Mouse (Mus musculus) hindbrain, embryonic 14.5 days (tissue): Measurements from ENCODE around the gene Nenf. TPM values are rescaled to one million over a fixed set of nuclear protein-coding genes. Genes with fewer than 3 reads are reported as not detected.

ENCODE experiments used
- ATAC-seq: fragments of 200-750 bp; cut with Nextera tagmentation; 2 replicates; pipeline ENCODE4 v1.8.0; 2017; ENCODE audit warnings: moderate number of reproducible peaks, mild to moderate bottlenecking, moderate TSS enrichment, moderate library complexity; ENCODE audit not compliant: low FRiP score
- DNase-seq: peaks from one replicate; pipeline ENCODE4 v3.0.0-alpha.2; 2015; ENCODE audit warnings: low spot score
- H3K27ac ChIP-seq: fragments of 300-500 bp; sonication (generic); 2 replicates; pipeline ENCODE4 v1.5.1; 2014; ENCODE audit warnings: mild to moderate bottlenecking, moderate library complexity
- H3K27me3 ChIP-seq: fragments of 300-500 bp; sonication (generic); 2 replicates; pipeline ENCODE4 v1.6.1; 2014; ENCODE audit warnings: mild to moderate bottlenecking, low read length, mixed read lengths; ENCODE audit not compliant: control insufficient read depth, insufficient read depth
- H3K36me3 ChIP-seq: fragments of 300-500 bp; sonication (generic); replicated peaks from 2 replicates; pipeline ENCODE4 v1.6.1; 2014; ENCODE audit not compliant: control insufficient read depth, insufficient read depth
- H3K4me1 ChIP-seq: fragments of 300-500 bp; sonication (generic); replicated peaks from 2 replicates; pipeline ENCODE4 v1.6.1; 2014; ENCODE audit warnings: antibody characterized with exemption, low read length, mixed read lengths; ENCODE audit not compliant: control insufficient read depth, insufficient read depth
- H3K4me2 ChIP-seq: fragments of 300-500 bp; sonication (generic); replicated peaks from 2 replicates; pipeline ENCODE4 v1.6.1; 2014; ENCODE audit warnings: mild to moderate bottlenecking, moderate library complexity
- H3K4me3 ChIP-seq: fragments of 300-500 bp; sonication (generic); replicated peaks from 2 replicates; pipeline ENCODE4 v1.5.1; 2014; ENCODE audit warnings: mild to moderate bottlenecking, low read length
- H3K9ac ChIP-seq: fragments of 300-500 bp; sonication (generic); 2 replicates; pipeline ENCODE4 v1.6.1; 2014
- H3K9me3 ChIP-seq: fragments of 300-500 bp; sonication (generic); 2 replicates; pipeline ENCODE4 v1.6.1; 2016; ENCODE audit warnings: low read length; ENCODE audit not compliant: control insufficient read depth
- WGBS: fragments of 180-500 bp; shearing (Covaris S2); extraction: QIAGEN DNeasy Blood & Tissue Kit; methylation state at CpG from one replicate; pipeline ENCODE4 v1.1.7; 2014; 5-methylcytosine and 5-hydroxymethylcytosine counted together
- polyA plus RNA-seq: library from polyadenylated mRNA; unstranded; fragments of >200 nt; fragmentation: Nextera tagmentation; extraction: Ambion mirVana; gene quantifications from 2 replicates; pipeline ENCODE4 v1.2.1, GENCODE M21; 2014

Gene Nenf
- polyA plus RNA-seq, 1 experiment from 2014 or later = 166 TPM

DNA sequence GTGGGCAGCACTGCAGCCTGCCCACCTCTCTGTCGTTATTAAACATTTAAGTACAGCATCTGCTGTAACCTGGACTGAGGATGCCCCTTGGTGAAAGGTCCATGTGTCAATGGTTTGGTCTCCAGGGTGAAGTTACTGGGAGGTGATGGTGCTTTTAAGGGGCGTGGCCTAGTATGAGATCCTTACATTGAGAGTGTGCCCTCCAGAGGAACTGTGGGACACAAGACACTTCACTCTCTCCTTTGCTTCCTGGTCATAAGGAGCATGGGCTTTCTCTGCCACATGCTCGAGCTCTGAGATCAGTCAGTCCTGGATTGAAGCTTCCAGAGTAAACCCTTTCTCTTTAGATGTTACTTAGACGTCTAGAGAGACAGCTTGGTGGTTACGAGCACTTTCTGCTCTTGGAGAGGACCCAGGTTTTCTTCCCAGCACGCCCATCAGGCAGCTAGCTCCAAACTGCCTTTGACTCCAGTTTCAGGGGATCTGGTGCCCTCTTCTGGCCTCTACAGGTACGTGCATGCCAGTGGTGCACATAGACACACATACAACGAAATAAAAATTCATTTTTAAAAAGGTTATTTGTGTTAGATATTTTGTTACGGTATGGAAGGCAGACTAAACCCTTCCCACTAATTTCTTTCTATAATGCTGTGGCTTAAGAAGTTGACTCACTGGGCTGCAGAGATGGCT, 10.1 kb downstream of the Nenf start:
- no peaks in the 10 kb centered on the region for H3K4me1 ChIP-seq

GRCm38 (mm10) chr1:191306316-191306715, 11.7 kb downstream of the Nenf start:
- 92% methylated on average over 9 of the region's 9 CpGs for WGBS
- DNase-seq = no peak

More for the DNA sequence above, 10.1 kb downstream of the Nenf start:
- H3K9me3 ChIP-seq = no peaks in the 10 kb centered on the region
- no peak overlapping the region for H3K9ac ChIP-seq
- ATAC-seq (no peak), DNase-seq (no peak)
- 82% methylated on average over 9 of the region's 9 CpGs for WGBS
- H3K27me3 ChIP-seq = no peaks in the 10 kb centered on the region
- no peak overlapping the region for H3K27ac ChIP-seq
- peaks cover 17% of the 10 kb centered on the region for H3K36me3 ChIP-seq
- H3K4me2 ChIP-seq = no peak overlapping the region
- no peak overlapping the region for H3K4me3 ChIP-seq

GRCm38 (mm10) chr1:191305610-191306009, 12.4 kb downstream of the Nenf start:
- DNase-seq = no peak
- Histone ChIP-seq H3K36me3 (peaks cover 17% of the 10 kb centered on the region), H3K4me3 (no peak overlapping the region), H3K27ac (no peak overlapping the region), H3K9me3 (no peaks in the 10 kb centered on the region), H3K27me3 (no peaks in the 10 kb centered on the region), H3K4me1 (no peaks in the 10 kb centered on the region), H3K4me2 (no peak overlapping the region), H3K9ac (no peak overlapping the region)
- ATAC-seq = no peak
- 66% methylated on average over 7 of the region's 7 CpGs for WGBS

More at GRCm38 (mm10) chr1:191306316-191306715, 11.7 kb downstream of the Nenf start:
- Histone ChIP-seq H3K4me3 (no peak overlapping the region), H3K36me3 (peaks cover 17% of the 10 kb centered on the region), H3K27ac (no peak overlapping the region), H3K9ac (no peak overlapping the region), H3K27me3 (no peaks in the 10 kb centered on the region), H3K9me3 (no peaks in the 10 kb centered on the region), H3K4me1 (no peaks in the 10 kb centered on the region), H3K4me2 (no peak overlapping the region)
- no peak for ATAC-seq

DNA sequence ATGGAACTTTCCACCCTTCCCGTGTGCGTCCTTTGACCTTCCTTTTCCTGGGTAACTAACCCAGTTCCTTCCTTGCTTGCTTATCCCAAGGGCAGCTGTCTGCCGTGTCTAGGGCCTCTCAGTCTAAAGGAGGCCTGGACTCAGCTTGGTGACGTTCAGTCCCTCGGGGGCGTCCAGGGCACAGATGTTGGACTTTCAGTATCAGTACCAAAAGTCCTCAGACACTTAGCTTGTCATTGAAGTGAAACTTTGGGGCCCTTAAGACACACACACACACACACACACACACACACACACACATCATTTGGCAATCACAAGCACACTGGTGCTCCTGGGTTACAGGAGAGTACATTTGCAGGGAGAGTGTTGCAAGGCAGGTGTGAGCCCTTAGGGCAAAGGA, 13.8 kb downstream of the Nenf start:
- Histone ChIP-seq H3K9me3 (no peaks in the 10 kb centered on the region), H3K4me3 (no peak overlapping the region), H3K36me3 (peaks cover 17% of the 10 kb centered on the region), H3K4me2 (no peak overlapping the region), H3K4me1 (no peaks in the 10 kb centered on the region), H3K27ac (no peak overlapping the region), H3K9ac (no peak overlapping the region), H3K27me3 (no peaks in the 10 kb centered on the region)
- no peak for DNase-seq
- 57% methylated on average over 6 of the region's 6 CpGs for WGBS
- ATAC-seq = no peak

- Histone ChIP-seq H3K4me2 (no peak overlapping the region), H3K27ac (no peak overlapping the region), H3K27me3 (no peaks in the 10 kb centered on the region), H3K4me1 (no peaks in the 10 kb centered on the region), H3K36me3 (peaks cover 17% of the 10 kb centered on the region), H3K9ac (no peak overlapping the region), H3K9me3 (no peaks in the 10 kb centered on the region), H3K4me3 (no peak overlapping the region)
- 79% methylated on average over 3 of the region's 3 CpGs for WGBS
- ATAC-seq (no peak), DNase-seq (no peak)
Measured at GRCm38 (mm10) chr1:191303736-191304135, 14.3 kb downstream of the Nenf start.

DNA sequence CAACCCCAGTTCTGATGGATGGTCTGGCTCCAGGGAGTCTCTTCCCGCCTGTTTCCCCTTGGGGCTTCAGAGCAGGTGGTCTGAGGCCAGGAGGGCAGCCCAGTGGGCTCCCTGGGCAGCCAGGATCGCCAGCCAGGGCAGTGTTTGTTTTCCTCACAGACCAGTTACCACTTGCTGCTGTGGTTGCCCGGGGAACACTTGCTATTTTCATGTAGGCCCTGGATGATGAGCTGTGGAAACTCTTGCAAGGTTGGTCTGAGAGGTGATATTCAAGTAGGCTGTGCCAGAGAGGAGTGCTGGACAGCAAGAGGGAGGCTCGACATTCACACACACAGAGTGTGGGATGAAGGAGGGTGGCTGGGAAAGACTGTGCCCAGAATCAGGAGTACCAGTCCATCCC, 16.1 kb downstream of the Nenf start:
- ATAC-seq = no peak
- Histone ChIP-seq H3K4me2 (no peak overlapping the region), H3K27me3 (no peaks in the 10 kb centered on the region), H3K4me1 (no peaks in the 10 kb centered on the region), H3K27ac (no peak overlapping the region), H3K4me3 (no peak overlapping the region), H3K9ac (no peak overlapping the region), H3K36me3 (peaks cover 9% of the 10 kb centered on the region; the same call in 1 of the 2 replicates), H3K9me3 (no peaks in the 10 kb centered on the region)
- no peak for DNase-seq
- 40% methylated on average over 4 of the region's 4 CpGs for WGBS

DNA sequence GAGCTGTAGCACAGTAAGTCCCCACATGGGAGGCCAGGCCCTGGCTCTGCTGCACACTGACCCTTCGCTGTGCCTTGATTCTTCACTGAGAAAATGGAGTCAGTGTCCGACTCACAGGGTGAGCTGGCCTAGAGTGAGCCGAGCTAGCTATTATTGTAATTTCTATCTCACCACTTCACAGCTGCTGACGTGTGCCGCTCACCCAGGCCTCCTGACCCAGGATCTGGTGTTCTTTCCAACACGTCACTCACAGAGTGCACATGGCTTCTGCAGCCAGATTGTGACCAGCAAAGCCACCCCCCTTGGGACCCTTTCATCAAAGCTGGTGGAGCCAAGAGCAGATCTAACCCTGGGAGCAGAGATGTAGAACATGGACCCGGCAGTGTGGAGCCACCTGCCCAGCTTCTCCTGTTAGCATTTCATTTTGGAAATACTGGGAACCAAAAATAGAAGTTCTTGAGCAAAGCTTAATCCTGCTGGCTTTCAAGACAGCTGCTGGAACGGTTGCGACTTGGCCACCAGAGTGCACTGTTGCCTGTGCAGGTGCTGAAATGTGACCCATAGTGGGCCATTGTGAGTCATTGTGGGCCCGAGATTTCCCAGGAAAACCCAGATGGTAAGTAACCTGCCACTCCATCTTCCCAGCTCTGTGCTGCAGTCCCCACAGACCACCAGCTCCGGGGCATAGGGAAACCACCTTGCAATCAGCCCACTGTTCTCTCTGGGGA, 18.6 kb downstream of the Nenf start:
- no peak overlapping the region for H3K4me3 ChIP-seq
- H3K27ac ChIP-seq = no peak overlapping the region
- no peak for DNase-seq
- H3K9ac ChIP-seq = no peak overlapping the region
- 52% methylated on average over 11 of the region's 11 CpGs for WGBS
- no peak overlapping the region for H3K4me2 ChIP-seq
- H3K9me3 ChIP-seq = no peaks in the 10 kb centered on the region
- no peaks in the 10 kb centered on the region for H3K4me1 ChIP-seq
- H3K36me3 ChIP-seq = no peaks in the 10 kb centered on the region
- no peak for ATAC-seq
- no peaks in the 10 kb centered on the region for H3K27me3 ChIP-seq

DNA sequence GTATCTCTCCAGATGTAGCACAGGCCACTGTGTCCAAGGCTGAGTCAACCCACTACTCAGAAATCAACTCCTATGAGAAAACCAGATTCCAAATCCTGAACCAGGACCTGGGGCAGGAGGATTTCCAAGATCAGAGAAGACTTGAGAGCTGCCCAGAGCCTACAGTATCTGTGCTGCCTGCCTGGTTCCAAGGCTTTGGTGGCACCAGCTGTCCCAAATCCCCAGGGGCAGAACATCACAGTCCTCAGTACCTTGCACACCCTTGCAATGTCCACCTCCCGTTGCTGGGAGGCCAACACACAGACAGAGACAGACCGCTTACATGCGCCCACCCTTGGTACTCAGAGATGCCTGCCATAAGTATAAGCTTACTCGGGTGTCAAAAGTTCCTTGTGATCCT, 19.7 kb downstream of the Nenf start:
- no peaks in the 10 kb centered on the region for H3K27me3 ChIP-seq
- H3K36me3 ChIP-seq = no peaks in the 10 kb centered on the region
- no peak overlapping the region for H3K27ac ChIP-seq
- no peak overlapping the region for H3K9ac ChIP-seq
- no peaks in the 10 kb centered on the region for H3K4me1 ChIP-seq
- DNase-seq (no peak), ATAC-seq (no peak)
- H3K4me2 ChIP-seq = no peak overlapping the region
- H3K4me3 ChIP-seq = no peak overlapping the region
- 97% methylated on average over 4 of the region's 4 CpGs for WGBS
- no peaks in the 10 kb centered on the region for H3K9me3 ChIP-seq

DNA sequence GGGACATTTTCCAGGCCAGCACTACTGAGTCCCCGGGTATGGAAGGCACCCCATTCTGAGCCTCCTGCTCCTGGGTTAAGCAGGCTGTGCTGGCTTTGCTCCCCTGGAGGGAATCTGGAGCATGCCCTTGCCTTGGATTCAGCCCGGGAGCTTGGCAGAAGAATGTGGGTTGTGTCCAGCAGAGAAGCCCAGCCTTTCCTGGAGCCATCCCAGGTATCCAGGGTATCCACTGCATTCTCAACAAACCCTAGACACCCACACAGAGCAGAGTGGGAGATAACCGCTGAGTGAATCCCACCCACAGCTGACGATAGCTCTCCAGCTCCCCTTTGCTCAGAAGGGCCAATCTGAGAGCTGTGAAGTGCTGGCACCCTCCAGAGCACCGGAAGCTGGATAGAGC, 21.5 kb downstream of the Nenf start:
- 60% methylated on average over 5 of the region's 5 CpGs for WGBS
- Histone ChIP-seq H3K4me1 (no peaks in the 10 kb centered on the region), H3K36me3 (no peaks in the 10 kb centered on the region), H3K27me3 (no peaks in the 10 kb centered on the region), H3K9ac (no peak overlapping the region), H3K27ac (no peak overlapping the region), H3K9me3 (no peaks in the 10 kb centered on the region), H3K4me2 (no peak overlapping the region), H3K4me3 (no peak overlapping the region)
- DNase-seq (no peak), ATAC-seq (no peak)
